Mouse (Mus musculus): Measurements from ENCODE around the gene Tbc1d10c. TPM values are rescaled to one million over a fixed set of nuclear protein-coding genes. Genes with fewer than 3 reads are reported as not detected.

Tbc1d10c gene
- polyA plus RNA-seq (2014; fragmentation: Nextera tagmentation; extraction: Ambion mirVana): 0.43 and 0.68 TPM in 2 replicates

- H3K4me2 ChIP-seq (replicated peaks): peak within 1 kb of the TSS; percentile 65
- peak within 1 kb of the TSS; percentile 90 for H3K27ac ChIP-seq
- H3K4me1 ChIP-seq (replicated peaks; ENCODE audit: control insufficient read depth, insufficient read depth, low read length): peaks cover 12% of the 10 kb centered on the region
- no peaks in the 10 kb centered on the region for H3K27me3 ChIP-seq (ENCODE audit: control insufficient read depth, insufficient read depth, low read length)
- peak within 1 kb of the TSS; percentile 97 for H3K4me3 ChIP-seq (replicated peaks; ENCODE audit: low read length)
- H3K36me3 ChIP-seq (replicated peaks; ENCODE audit: control insufficient read depth, insufficient read depth): peaks cover 28% of the 10 kb centered on the region
- ATAC-seq (ENCODE audit: low FRiP score) (no peak), DNase-seq (ENCODE audit: low spot score) (no peak)
- H3K9me3 ChIP-seq (ENCODE audit: control insufficient read depth, low read length): no peaks in the 10 kb centered on the region
- 74% methylated on average over 4 of the region's 4 CpGs for WGBS
- H3K9ac ChIP-seq: peak within 1 kb of the TSS; percentile 98
Observed at GRCm38 (mm10) chr19:4190831-4191334, at the start of gene Tbc1d10c. Tbc1d10c (minus strand) TSS chr19:4191284.

DNA sequence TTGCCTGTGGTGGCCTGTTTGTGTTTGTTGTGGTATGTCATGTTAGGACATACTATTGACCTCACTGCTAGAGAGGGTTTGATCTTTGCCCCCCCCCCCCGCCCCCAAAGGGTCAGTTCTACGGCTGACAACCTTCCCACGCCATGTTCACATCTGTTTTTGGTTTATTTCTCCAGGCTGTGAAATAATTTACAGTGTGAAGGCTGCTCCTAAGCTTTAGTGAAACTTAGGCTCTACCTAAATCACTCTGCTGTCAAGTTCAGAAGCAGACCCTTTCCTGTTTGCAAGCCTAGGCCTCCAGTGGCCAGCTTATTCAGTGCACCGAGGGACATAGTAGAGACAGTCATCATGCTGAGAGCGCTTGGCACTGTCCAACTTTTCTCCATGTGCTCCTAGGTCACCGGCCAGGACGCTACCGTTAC is 49.2 kb upstream of the Tbc1d10c start:
- H3K4me3 ChIP-seq (replicated peaks; ENCODE audit: low read length): no peak overlapping the region
- 81% methylated on average over 8 of the region's 8 CpGs for WGBS
- DNase-seq (ENCODE audit: low spot score) (no peak), ATAC-seq (ENCODE audit: low FRiP score) (no peak)
- H3K9me3 ChIP-seq (ENCODE audit: control insufficient read depth, low read length): no peaks in the 10 kb centered on the region
- no peaks in the 10 kb centered on the region for H3K36me3 ChIP-seq (replicated peaks; ENCODE audit: control insufficient read depth, insufficient read depth)
- no peak overlapping the region for H3K4me2 ChIP-seq (replicated peaks)
- no peaks in the 10 kb centered on the region for H3K4me1 ChIP-seq (replicated peaks; ENCODE audit: control insufficient read depth, insufficient read depth, low read length)
- no peak overlapping the region for H3K27ac ChIP-seq
- H3K27me3 ChIP-seq (ENCODE audit: control insufficient read depth, insufficient read depth, low read length): no peaks in the 10 kb centered on the region
- no peak overlapping the region for H3K9ac ChIP-seq

DNA sequence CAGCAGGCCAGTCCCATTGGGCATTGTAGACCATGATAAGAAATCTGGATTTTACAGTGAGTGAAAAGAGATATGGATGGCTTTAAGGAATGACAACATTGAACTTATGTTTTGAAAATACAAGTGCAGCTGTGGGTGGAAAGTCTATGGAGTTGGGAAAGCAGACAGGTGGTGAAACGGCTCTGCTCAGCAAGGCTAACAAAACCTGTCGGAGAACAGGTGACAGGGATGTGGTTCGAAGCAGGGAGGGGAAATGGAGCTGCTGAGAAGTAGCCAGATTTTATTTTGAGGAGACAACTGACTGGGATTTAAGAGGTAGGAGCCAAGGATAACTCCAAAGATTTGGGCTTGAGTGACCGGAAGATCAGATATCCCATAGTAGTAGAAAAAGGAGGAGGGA is 43.5 kb upstream of the Tbc1d10c start:
- DNase-seq (ENCODE audit: low spot score) (no peak), ATAC-seq (ENCODE audit: low FRiP score) (no peak)
- Histone ChIP-seq H3K4me2 (replicated peaks) (no peak overlapping the region), H3K36me3 (replicated peaks; ENCODE audit: control insufficient read depth, insufficient read depth) (no peaks in the 10 kb centered on the region), H3K4me1 (replicated peaks; ENCODE audit: control insufficient read depth, insufficient read depth, low read length) (peaks cover 10% of the 10 kb centered on the region), H3K9ac (no peak overlapping the region), H3K27me3 (ENCODE audit: control insufficient read depth, insufficient read depth, low read length) (peaks cover 3% of the 10 kb centered on the region; the same call in 1 of the 2 replicates), H3K9me3 (ENCODE audit: control insufficient read depth, low read length) (no peaks in the 10 kb centered on the region), H3K4me3 (replicated peaks; ENCODE audit: low read length) (no peak overlapping the region), H3K27ac (no peak overlapping the region)
- 82% methylated on average over 4 of the region's 4 CpGs for WGBS

- Histone ChIP-seq H3K4me1 (replicated peaks; ENCODE audit: control insufficient read depth, insufficient read depth, low read length) (peaks cover 10% of the 10 kb centered on the region), H3K27me3 (ENCODE audit: control insufficient read depth, insufficient read depth, low read length) (peaks cover 13% of the 10 kb centered on the region), H3K4me3 (replicated peaks; ENCODE audit: low read length) (peak overlapping the region; percentile 48; the same call in 1 of the 2 replicates), H3K9me3 (ENCODE audit: control insufficient read depth, low read length) (no peaks in the 10 kb centered on the region), H3K9ac (peak overlapping the region; percentile 74; the same call in 1 of the 2 replicates), H3K36me3 (replicated peaks; ENCODE audit: control insufficient read depth, insufficient read depth) (no peaks in the 10 kb centered on the region), H3K27ac (no peak overlapping the region), H3K4me2 (replicated peaks) (peak overlapping the region; percentile 79)
- DNase-seq (ENCODE audit: low spot score) (no peak), ATAC-seq (ENCODE audit: low FRiP score) (no peak)
- WGBS: 83% methylated on average over 7 of the region's 7 CpGs
Observed at GRCm38 (mm10) chr19:4232651-4233050, 41.6 kb upstream of the Tbc1d10c start.

- DNase-seq (ENCODE audit: low spot score) (no peak), ATAC-seq (ENCODE audit: low FRiP score) (no peak)
- Histone ChIP-seq H3K27me3 (ENCODE audit: control insufficient read depth, insufficient read depth, low read length) (peaks cover 13% of the 10 kb centered on the region), H3K4me3 (replicated peaks; ENCODE audit: low read length) (peak overlapping the region; percentile 48), H3K9me3 (ENCODE audit: control insufficient read depth, low read length) (no peaks in the 10 kb centered on the region), H3K9ac (peak overlapping the region; percentile 74), H3K4me1 (replicated peaks; ENCODE audit: control insufficient read depth, insufficient read depth, low read length) (peaks cover 10% of the 10 kb centered on the region), H3K4me2 (replicated peaks) (peak overlapping the region; percentile 79), H3K36me3 (replicated peaks; ENCODE audit: control insufficient read depth, insufficient read depth) (no peaks in the 10 kb centered on the region), H3K27ac (peak overlapping the region; percentile 85)
- WGBS: 39% methylated on average over 2 of the region's 2 CpGs
Observed at GRCm38 (mm10) chr19:4232186-4232572, 41.1 kb upstream of the Tbc1d10c start.

- peak within 1 kb of the TSS; percentile 85 for H3K27ac ChIP-seq
- peaks cover 13% of the 10 kb centered on the region for H3K27me3 ChIP-seq (ENCODE audit: control insufficient read depth, insufficient read depth, low read length)
- peaks cover 10% of the 10 kb centered on the region for H3K4me1 ChIP-seq (replicated peaks; ENCODE audit: control insufficient read depth, insufficient read depth, low read length)
- DNase-seq (ENCODE audit: low spot score): peak; percentile 89
- H3K9ac ChIP-seq: peak within 1 kb of the TSS; percentile 74
- H3K4me3 ChIP-seq (replicated peaks; ENCODE audit: low read length): peak within 1 kb of the TSS; percentile 48
- H3K4me2 ChIP-seq (replicated peaks): peak within 1 kb of the TSS; percentile 79
- no peaks in the 10 kb centered on the region for H3K9me3 ChIP-seq (ENCODE audit: control insufficient read depth, low read length)
- H3K36me3 ChIP-seq (replicated peaks; ENCODE audit: control insufficient read depth, insufficient read depth): no peaks in the 10 kb centered on the region
- ATAC-seq (ENCODE audit: low FRiP score): peak; percentile 91
- 11% methylated on average over 26 of the region's 26 CpGs for WGBS
Observed at GRCm38 (mm10) chr19:4231253-4232185, 40.4 kb upstream of the Tbc1d10c start, which contains the start of gene Pold4. Pold4 (plus strand) TSS chr19:4231899.

GRCm38 (mm10) chr19:4230415-4230814 is 39.3 kb upstream of the Tbc1d10c start:
- ATAC-seq (ENCODE audit: low FRiP score): no peak
- no peak for DNase-seq (ENCODE audit: low spot score)
- Histone ChIP-seq H3K9me3 (ENCODE audit: control insufficient read depth, low read length) (no peaks in the 10 kb centered on the region), H3K4me3 (replicated peaks; ENCODE audit: low read length) (no peak overlapping the region), H3K27me3 (ENCODE audit: control insufficient read depth, insufficient read depth, low read length) (peaks cover 13% of the 10 kb centered on the region), H3K4me1 (replicated peaks; ENCODE audit: control insufficient read depth, insufficient read depth, low read length) (peaks cover 10% of the 10 kb centered on the region), H3K4me2 (replicated peaks) (no peak overlapping the region), H3K27ac (no peak overlapping the region), H3K9ac (no peak overlapping the region), H3K36me3 (replicated peaks; ENCODE audit: control insufficient read depth, insufficient read depth) (no peaks in the 10 kb centered on the region)
- WGBS: 84% methylated on average over 8 of the region's 8 CpGs

GRCm38 (mm10) chr19:4229451-4230076 is 38.5 kb upstream of the Tbc1d10c start:
- DNase-seq (ENCODE audit: low spot score) (no peak), ATAC-seq (ENCODE audit: low FRiP score) (no peak)
- peaks cover 13% of the 10 kb centered on the region for H3K27me3 ChIP-seq (ENCODE audit: control insufficient read depth, insufficient read depth, low read length)
- H3K9ac ChIP-seq: no peak overlapping the region
- H3K4me2 ChIP-seq (replicated peaks): no peak overlapping the region
- peaks cover 10% of the 10 kb centered on the region for H3K4me1 ChIP-seq (replicated peaks; ENCODE audit: control insufficient read depth, insufficient read depth, low read length)
- no peaks in the 10 kb centered on the region for H3K9me3 ChIP-seq (ENCODE audit: control insufficient read depth, low read length)
- no peak overlapping the region for H3K4me3 ChIP-seq (replicated peaks; ENCODE audit: low read length)
- H3K27ac ChIP-seq: no peak overlapping the region
- no peaks in the 10 kb centered on the region for H3K36me3 ChIP-seq (replicated peaks; ENCODE audit: control insufficient read depth, insufficient read depth)
- WGBS: 34% methylated on average over 9 of the region's 9 CpGs

DNA sequence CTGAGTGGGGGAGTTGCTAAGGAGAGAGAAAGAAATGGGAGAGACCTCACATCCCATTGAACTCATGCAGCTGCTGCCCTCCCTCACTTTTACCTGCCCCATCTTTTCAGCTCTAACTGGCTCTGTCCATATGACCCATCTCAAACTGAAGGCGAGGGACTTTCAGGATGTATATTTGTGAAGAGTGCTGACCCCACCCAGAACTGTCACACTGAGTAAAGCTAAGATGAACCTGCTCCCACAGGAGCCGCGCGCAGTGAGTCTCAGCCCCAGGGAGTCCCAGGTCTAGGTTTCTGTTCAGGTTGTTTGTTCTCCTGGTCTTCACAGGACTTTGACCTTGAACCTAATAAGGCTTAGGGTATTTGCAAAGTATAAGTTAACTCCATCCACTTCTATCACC is 37.8 kb upstream of the Tbc1d10c start:
- no peaks in the 10 kb centered on the region for H3K36me3 ChIP-seq (replicated peaks; ENCODE audit: control insufficient read depth, insufficient read depth)
- DNase-seq (ENCODE audit: low spot score) (no peak), ATAC-seq (ENCODE audit: low FRiP score) (no peak)
- H3K4me2 ChIP-seq (replicated peaks): no peak overlapping the region
- no peak overlapping the region for H3K27ac ChIP-seq
- WGBS: 71% methylated on average over 4 of the region's 4 CpGs
- peaks cover 10% of the 10 kb centered on the region for H3K4me1 ChIP-seq (replicated peaks; ENCODE audit: control insufficient read depth, insufficient read depth, low read length)
- H3K9me3 ChIP-seq (ENCODE audit: control insufficient read depth, low read length): no peaks in the 10 kb centered on the region
- peaks cover 13% of the 10 kb centered on the region for H3K27me3 ChIP-seq (ENCODE audit: control insufficient read depth, insufficient read depth, low read length)
- no peak overlapping the region for H3K4me3 ChIP-seq (replicated peaks; ENCODE audit: low read length)
- no peak overlapping the region for H3K9ac ChIP-seq
